Mouse (Mus musculus): ENCODE data around the gene Slc2a4. TPM values are rescaled to one million over a fixed set of nuclear protein-coding genes. Genes with fewer than 3 reads are reported as not detected.
"Not testable (repeated sequence)": the region's sequence is repeated elsewhere in the genome, so short reads cannot be mapped to it uniquely, and the experiment has no call there.

The Slc2a4 gene
- polyA plus RNA-seq, 1 experiment from 2014 or later: 25.8 TPM

DNA sequence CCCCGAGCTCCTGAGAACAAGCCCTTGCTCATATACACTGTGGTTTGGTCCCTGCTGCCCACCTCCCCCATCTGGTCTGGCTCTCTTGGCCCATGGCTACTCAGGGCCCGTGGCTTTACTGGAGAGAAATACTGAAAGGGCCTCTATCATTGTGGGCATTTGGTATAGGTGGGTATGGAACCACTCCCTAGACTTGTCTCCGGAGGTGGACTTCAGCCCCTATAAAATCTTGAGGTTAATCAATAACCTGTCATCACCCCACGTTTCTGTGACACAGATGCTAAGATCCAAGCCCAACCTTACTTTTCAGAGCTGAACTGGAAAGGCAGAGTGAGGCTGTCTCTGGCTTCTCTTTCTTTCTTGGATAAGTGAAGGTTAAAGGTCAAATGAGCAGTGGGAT lies 20.8 kb upstream of the Slc2a4 start:
- Histone ChIP-seq H3K27me3 (replicated peaks) (peaks cover 45% of the 10 kb centered on the region), H3K4me3 (no peak overlapping the region), H3K27ac (replicated peaks) (no peak overlapping the region), H3K9ac (no peak overlapping the region), H3K9me3 (no peaks in the 10 kb centered on the region), H3K4me1 (peaks cover 20% of the 10 kb centered on the region), H3K4me2 (no peak overlapping the region), H3K36me3 (peaks cover 58% of the 10 kb centered on the region)
- WGBS: 78% methylated on average over 4 of the region's 4 CpGs
- no peak for ATAC-seq (ENCODE audit: extremely low read depth, insufficient number of reproducible peaks, low FRiP score, low TSS enrichment)

DNA sequence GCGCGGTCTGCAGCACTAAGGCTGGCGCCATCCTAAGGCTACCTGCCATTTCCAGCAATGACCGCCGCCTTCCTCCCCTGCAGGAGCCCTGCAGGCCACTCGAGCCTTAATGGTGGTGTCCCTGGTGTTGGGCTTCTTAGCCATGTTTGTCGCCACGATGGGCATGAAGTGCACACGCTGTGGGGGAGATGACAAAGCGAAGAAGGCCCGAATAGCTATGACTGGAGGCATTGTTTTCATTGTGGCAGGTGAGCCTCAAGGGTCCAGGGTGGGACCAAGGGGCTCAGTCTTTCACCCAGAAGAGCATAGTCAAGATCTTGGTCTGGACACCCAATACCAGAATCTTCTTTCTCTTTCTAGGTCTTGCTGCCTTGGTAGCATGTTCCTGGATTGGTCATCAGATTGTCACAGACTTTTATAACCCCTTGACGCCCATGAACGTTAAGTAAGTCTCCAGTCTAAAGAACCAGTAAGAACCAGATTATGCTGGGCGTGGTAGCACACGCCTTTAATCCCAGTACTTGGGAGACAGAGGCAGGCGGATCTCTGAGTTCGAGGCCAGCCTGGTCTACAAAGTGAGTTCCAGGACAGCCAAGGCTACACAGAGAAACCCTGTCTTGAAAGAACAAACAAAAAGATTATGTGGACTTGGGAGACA lies 19.0 kb upstream of the Slc2a4 start:
- Histone ChIP-seq H3K9ac (peak overlapping the region; percentile 77), H3K4me3 (peak overlapping the region; percentile 56), H3K4me2 (peak overlapping the region; percentile 82), H3K9me3 (no peaks in the 10 kb centered on the region), H3K27me3 (replicated peaks) (peaks cover 63% of the 10 kb centered on the region), H3K27ac (replicated peaks) (no peak overlapping the region), H3K36me3 (peaks cover 40% of the 10 kb centered on the region), H3K4me1 (peaks cover 20% of the 10 kb centered on the region)
- ATAC-seq (ENCODE audit: extremely low read depth, insufficient number of reproducible peaks, low FRiP score, low TSS enrichment): no peak
- WGBS: 39% methylated on average over 17 of the region's 17 CpGs

DNA sequence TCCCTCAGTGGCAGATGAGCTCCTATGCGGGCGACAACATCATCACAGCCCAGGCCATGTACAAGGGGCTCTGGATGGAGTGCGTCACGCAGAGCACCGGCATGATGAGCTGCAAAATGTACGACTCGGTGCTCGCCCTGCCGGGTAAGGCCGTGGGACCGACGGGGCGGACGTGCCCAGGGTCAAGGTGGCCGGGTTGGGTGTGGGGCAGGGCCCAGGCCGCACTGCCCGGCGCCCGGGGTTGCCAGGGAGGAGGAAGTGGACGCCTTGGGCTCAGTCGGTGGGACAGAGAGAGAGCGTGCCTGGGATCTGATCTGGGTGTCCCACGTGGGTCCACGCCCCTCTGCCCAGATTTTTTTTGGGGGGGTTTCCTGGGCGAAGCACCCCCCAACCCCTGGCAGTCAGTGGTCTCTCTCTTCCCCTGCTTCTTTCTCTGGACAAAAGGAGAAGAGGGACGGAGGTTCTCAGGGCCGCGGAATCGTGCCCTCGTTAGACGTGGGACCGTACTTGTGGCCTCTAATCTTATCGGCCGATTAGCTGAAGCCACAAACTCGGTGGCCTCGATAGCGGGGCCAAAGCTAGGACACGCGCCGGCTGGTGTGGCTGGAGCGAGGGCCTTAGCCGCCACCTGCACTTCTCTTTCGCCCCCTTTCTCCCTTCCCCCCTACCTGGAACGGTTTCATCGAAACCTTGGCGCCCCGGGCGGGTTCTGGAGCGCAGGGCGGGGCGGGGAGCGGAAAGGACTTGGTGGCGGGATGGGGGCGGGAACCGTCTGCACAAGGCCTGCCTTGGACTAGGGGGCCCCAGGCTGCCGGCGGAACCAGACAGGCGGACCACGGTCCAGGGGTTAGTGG lies 18.2 kb upstream of the Slc2a4 start:
- Histone ChIP-seq H3K4me1 (peaks cover 20% of the 10 kb centered on the region), H3K36me3 (peaks cover 33% of the 10 kb centered on the region), H3K4me2 (peak overlapping the region; percentile 82), H3K9ac (peak overlapping the region; percentile 77), H3K27ac (replicated peaks) (no peak overlapping the region), H3K4me3 (peak overlapping the region; percentile 56), H3K9me3 (no peaks in the 10 kb centered on the region), H3K27me3 (replicated peaks) (peaks cover 71% of the 10 kb centered on the region)
- WGBS: 1% methylated on average over 57 of the region's 59 CpGs
- no peak; the same call in 1 of the 2 replicates for ATAC-seq (ENCODE audit: extremely low read depth, insufficient number of reproducible peaks, low FRiP score, low TSS enrichment)

DNA sequence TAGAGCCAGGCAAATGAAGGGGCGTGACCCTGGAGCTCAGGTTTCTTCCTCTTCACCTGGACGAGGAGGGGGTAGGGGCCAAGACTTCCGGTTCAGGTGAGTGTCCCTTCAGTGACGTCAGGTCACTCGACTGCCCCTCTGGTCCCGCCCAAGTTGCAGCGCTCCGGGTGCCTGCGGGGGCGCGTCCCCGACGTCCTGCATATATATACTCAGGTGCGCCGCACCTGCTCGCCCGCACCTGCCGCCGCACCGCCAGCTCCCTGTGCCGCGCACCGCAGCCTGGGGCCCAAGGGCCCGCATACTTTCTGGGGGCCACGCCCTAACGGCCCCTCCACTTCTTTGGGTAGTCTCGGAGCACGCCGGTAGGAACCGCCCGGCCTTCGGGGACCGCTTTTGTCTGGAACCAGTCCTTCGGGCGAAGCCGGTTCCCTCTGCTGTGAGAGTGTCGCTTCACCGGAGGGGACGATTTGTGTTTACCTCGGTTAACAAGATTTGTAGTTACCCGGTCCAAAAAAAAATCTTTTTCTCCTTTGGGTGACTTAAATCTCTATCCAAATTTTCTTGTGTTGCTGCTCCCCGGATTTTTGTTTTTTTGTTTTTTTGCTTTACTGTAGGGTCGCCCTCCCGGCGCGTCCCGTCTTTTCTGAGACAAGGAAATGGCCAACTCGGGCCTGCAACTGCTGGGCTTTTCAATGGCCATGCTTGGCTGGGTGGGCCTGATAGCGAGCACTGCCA lies 17.4 kb upstream of the Slc2a4 start:
- H3K9me3 ChIP-seq: no peaks in the 10 kb centered on the region
- peak overlapping the region; percentile 77 for H3K9ac ChIP-seq
- peaks cover 27% of the 10 kb centered on the region for H3K36me3 ChIP-seq
- WGBS: 3% methylated on average over 49 of the region's 49 CpGs
- peaks cover 79% of the 10 kb centered on the region for H3K27me3 ChIP-seq (replicated peaks)
- no peak for ATAC-seq (ENCODE audit: extremely low read depth, insufficient number of reproducible peaks, low FRiP score, low TSS enrichment)
- H3K4me1 ChIP-seq: peaks cover 20% of the 10 kb centered on the region
- peak overlapping the region; percentile 56 for H3K4me3 ChIP-seq
- peak overlapping the region; percentile 82 for H3K4me2 ChIP-seq
- no peak overlapping the region for H3K27ac ChIP-seq (replicated peaks)

DNA sequence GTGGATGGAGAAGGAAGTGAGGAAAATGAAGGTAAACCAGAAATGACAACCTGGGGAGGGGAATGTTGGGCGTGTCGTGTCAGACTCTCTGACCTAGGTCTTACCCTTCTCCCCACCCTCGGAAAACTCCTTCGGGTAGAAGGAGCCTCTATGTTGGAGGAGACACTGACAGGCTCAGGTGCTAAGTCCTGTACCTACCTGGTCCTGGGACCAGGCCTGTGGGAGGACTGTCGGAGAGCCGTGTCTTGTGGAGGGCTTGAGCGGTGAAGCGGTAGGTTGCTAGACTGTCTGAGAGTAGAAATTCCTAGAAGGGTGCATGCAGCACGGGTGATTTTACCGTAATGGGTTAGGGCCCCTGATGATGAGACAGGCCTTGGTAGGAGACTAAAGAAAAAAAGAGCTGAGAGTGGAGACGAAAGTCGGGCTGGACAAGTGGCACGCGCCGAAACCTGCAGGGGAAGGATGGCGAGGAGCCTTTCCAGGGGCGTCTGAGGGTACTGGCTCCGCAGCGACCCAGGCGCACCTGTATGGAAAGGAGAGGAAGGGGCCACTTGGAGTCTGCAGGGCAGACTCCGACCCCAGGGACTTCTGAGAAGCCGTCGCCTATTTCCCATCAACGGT lies 16.8 kb upstream of the Slc2a4 start, which contains the start of gene Cldn7:
Cldn7 (plus strand) TSS at position 130 of the 621 bp plus-strand sequence.
- Histone ChIP-seq H3K4me3 (peak within 1 kb of the TSS; percentile 56), H3K9ac (peak within 1 kb of the TSS; percentile 44; the same call in 1 of the 2 replicates), H3K27ac (replicated peaks) (no peak within 1 kb of the TSS), H3K4me1 (peaks cover 20% of the 10 kb centered on the region), H3K4me2 (peak within 1 kb of the TSS; percentile 82), H3K27me3 (replicated peaks) (peaks cover 86% of the 10 kb centered on the region), H3K36me3 (peaks cover 21% of the 10 kb centered on the region), H3K9me3 (no peaks in the 10 kb centered on the region)
- 8% methylated on average over 24 of the region's 24 CpGs for WGBS
- ATAC-seq (ENCODE audit: extremely low read depth, insufficient number of reproducible peaks, low FRiP score, low TSS enrichment): no peak

DNA sequence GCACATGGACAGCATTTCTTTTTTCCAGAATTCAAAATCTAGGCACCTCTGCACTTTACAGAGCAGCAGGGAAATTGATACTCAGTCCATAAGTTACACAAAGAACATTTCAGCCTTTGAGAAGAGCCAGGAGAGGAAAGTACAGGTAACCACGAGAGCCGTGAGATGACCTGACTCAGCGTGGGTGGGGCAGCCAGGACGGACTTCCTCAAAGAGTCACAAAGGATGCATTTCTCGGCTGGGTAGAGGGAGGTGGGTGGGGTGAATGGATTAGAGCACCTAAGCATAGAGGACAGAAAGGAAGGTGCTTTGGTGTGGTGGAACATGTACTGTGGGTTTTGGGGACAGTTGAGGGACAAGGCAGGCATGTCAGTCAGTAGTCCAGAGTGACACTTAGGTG lies 13.9 kb upstream of the Slc2a4 start:
- H3K27me3 ChIP-seq (replicated peaks): peaks cover 86% of the 10 kb centered on the region
- H3K4me3 ChIP-seq: no peak overlapping the region
- H3K9me3 ChIP-seq: no peaks in the 10 kb centered on the region
- H3K4me2 ChIP-seq: no peak overlapping the region
- H3K27ac ChIP-seq (replicated peaks): no peak overlapping the region
- WGBS: 35% methylated on average over 5 of the region's 5 CpGs
- H3K9ac ChIP-seq: no peak overlapping the region
- no peaks in the 10 kb centered on the region for H3K36me3 ChIP-seq
- ATAC-seq (ENCODE audit: extremely low read depth, insufficient number of reproducible peaks, low FRiP score, low TSS enrichment): no peak
- H3K4me1 ChIP-seq: peaks cover 18% of the 10 kb centered on the region

DNA sequence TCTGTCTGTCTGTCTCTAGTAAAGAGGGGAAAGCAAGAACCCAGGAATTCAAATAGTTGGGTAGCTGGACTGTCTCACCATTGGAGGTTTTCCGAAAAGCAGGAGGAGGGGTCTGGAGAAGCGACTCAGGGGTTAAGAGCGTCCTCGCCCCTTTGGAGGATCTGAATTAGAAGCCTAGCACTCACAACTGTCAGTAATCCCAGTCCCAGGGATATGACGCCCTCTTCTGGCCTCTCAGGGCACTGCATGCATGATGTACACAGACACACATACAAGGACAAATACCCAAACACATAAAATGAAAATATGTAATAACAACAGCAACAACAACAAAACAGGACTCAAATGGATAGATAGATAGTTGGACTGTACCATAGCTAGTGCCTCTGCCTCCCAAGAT lies 12.6 kb upstream of the Slc2a4 start:
- no peaks in the 10 kb centered on the region for H3K9me3 ChIP-seq
- no peak overlapping the region for H3K4me2 ChIP-seq
- H3K27me3 ChIP-seq (replicated peaks): peaks cover 80% of the 10 kb centered on the region
- no peaks in the 10 kb centered on the region for H3K36me3 ChIP-seq
- ATAC-seq (ENCODE audit: extremely low read depth, insufficient number of reproducible peaks, low FRiP score, low TSS enrichment): no peak
- H3K27ac ChIP-seq (replicated peaks): no peak overlapping the region
- H3K4me3 ChIP-seq: no peak overlapping the region
- H3K9ac ChIP-seq: no peak overlapping the region
- 32% methylated on average over 5 of the region's 5 CpGs for WGBS
- peaks cover 7% of the 10 kb centered on the region for H3K4me1 ChIP-seq

DNA sequence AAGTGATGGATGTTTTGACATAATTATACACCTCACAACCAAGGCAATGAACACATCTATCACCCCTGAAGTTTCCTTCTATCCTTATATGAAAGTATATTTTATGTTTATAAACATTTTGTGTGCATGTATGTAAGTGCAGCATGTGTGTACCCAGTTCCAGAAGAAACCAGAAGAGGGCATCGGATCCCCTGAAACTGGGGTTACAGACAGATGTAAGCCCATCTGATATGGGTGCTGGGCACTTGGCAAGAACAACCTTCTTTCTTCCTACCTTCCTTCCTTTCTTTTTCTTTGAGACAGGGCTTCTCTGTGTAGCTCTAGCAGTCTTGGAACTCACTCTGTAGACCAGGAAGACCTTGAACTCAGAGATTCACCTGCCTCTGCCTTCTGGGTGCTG lies 8.2 kb upstream of the Slc2a4 start:
- H3K4me1 ChIP-seq: peaks cover 10% of the 10 kb centered on the region; the same call in 1 of the 2 replicates
- no peak overlapping the region for H3K4me2 ChIP-seq
- H3K27me3 ChIP-seq (replicated peaks): peaks cover 48% of the 10 kb centered on the region
- H3K9me3 ChIP-seq: no peaks in the 10 kb centered on the region
- H3K27ac ChIP-seq (replicated peaks): no peak overlapping the region
- H3K9ac ChIP-seq: no peak overlapping the region
- no peak for ATAC-seq (ENCODE audit: extremely low read depth, insufficient number of reproducible peaks, low FRiP score, low TSS enrichment)
- no peaks in the 10 kb centered on the region for H3K36me3 ChIP-seq
- 53% methylated on average over 1 of the region's 1 CpGs for WGBS
- H3K4me3 ChIP-seq: no peak overlapping the region

DNA sequence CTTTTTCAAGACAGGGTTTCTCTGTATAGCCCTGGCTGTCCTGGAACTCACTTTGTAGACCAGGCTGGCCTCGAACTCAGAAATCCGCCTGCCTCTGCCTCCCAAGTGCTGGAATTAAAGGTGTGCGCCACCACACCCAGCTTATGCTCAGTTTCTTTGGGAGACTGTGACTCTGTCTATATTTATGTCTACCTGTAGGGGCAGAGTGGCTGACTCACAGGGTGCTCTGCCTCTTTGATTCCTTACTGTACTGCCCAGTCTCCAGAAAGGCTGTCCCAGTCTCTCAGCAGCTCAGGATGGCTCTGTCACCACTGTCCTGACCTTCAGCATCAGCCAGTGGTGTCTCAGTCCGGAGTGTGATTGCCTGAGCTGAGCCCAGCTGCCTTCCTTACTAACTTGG lies 7.6 kb upstream of the Slc2a4 start:
- 69% methylated on average over 4 of the region's 4 CpGs for WGBS
- ATAC-seq (ENCODE audit: extremely low read depth, insufficient number of reproducible peaks, low FRiP score, low TSS enrichment); H3K4me2 ChIP-seq; H3K27ac ChIP-seq (replicated peaks); H3K9me3 ChIP-seq; H3K9ac ChIP-seq; H3K36me3 ChIP-seq; H3K4me3 ChIP-seq; H3K4me1 ChIP-seq: not testable (repeated sequence)
- peaks cover 48% of the 10 kb centered on the region for H3K27me3 ChIP-seq (replicated peaks)

DNA sequence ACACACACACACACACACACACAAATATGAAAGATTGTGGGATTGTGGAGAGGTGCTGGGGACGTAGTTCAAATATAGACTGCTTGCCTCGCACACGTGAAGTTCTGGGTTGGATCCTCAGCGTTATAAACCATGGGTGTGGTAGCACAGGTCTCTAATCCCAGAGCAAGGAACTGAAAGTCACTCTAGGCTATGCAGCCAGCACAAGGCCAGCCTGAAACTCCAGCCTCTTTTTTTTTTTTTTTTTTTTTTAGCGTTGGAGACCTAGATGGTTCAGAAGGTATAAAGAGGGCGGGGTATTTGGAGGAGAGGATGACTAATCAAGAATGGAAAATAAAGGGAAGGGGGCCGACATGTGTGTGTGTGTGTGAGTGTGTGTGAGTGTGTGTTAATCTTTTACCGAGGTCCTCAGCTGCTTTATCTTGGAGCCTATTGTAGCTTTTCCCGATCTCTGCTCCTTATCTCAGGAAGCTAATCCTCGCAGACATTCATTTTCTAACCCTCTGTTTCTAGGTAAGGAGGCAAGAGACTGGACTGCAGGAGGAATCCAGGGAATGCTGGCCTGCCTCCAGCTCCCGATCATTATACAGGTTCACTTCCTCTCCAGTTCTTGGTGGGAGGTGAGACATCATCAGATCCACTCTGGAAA lies 5.4 kb upstream of the Slc2a4 start:
- no peak for ATAC-seq (ENCODE audit: extremely low read depth, insufficient number of reproducible peaks, low FRiP score, low TSS enrichment)
- H3K9me3 ChIP-seq: no peaks in the 10 kb centered on the region
- no peaks in the 10 kb centered on the region for H3K36me3 ChIP-seq
- peaks cover 14% of the 10 kb centered on the region for H3K4me1 ChIP-seq
- peaks cover 34% of the 10 kb centered on the region for H3K27me3 ChIP-seq (replicated peaks)
- 31% methylated on average over 11 of the region's 11 CpGs for WGBS
- no peak overlapping the region; the same call in 1 of the 2 replicates for H3K4me2 ChIP-seq
- no peak overlapping the region for H3K4me3 ChIP-seq
- H3K9ac ChIP-seq: peak overlapping the region; percentile 21; the same call in 1 of the 2 replicates
- H3K27ac ChIP-seq (replicated peaks): no peak overlapping the region
